Mouse (Mus musculus): ENCODE measurements around the gene Gm44805. TPM values are rescaled to one million over a fixed set of nuclear protein-coding genes. Genes with fewer than 3 reads are reported as not detected.
"Not testable (repeated sequence)": the region's sequence is repeated elsewhere in the genome, so short reads cannot be mapped to it uniquely, and the experiment has no call there.

The Gm44805 gene
- polyA plus RNA-seq, 1 experiment from 2014 or later, result not detected

DNA sequence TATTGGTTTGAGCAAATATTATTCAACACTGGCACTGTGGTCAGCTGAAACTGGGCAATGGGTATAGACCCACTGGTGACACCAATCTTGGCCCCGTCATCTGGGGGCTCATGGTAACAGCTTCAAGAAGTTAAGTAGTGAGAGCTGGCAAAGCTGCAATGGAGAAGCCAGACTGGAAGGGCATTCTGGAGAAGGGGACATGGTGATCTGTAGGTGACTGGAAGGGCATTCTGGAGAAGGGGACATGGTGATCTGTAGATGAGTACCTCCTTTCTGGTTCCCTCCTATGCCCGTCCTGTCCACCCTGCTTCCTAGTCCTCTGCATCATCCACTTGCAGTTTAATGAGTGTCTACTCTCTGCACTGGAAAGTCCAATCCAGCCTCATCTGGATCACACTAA, 7.4 kb upstream of the Gm44805 start:
- Histone ChIP-seq H3K27ac (ENCODE audit: low read depth, low read length) (no peak overlapping the region), H3K27me3 (ENCODE audit: control insufficient read depth, insufficient read depth, low read length) (no peaks in the 10 kb centered on the region), H3K9ac (ENCODE audit: low read depth, low read length) (no peak overlapping the region), H3K4me3 (ENCODE audit: low read depth, low read length) (no peak overlapping the region), H3K4me2 (no peak overlapping the region), H3K36me3 (ENCODE audit: control insufficient read depth, insufficient read depth, low read length) (no peaks in the 10 kb centered on the region), H3K4me1 (ENCODE audit: control insufficient read depth, insufficient read depth, low read length) (peaks cover 18% of the 10 kb centered on the region), H3K9me3 (replicated peaks; ENCODE audit: control insufficient read depth, low read length) (no peaks in the 10 kb centered on the region)
- no peak for ATAC-seq (replicated peaks; ENCODE audit: insufficient number of reproducible peaks, low FRiP score, low TSS enrichment)
- WGBS (ENCODE audit: insufficient replicate concordance), result 93% methylated on average over 2 of the region's 2 CpGs

- WGBS (ENCODE audit: insufficient replicate concordance), result 89% methylated on average over 10 of the region's 10 CpGs
- no peaks in the 10 kb centered on the region for H3K9me3 ChIP-seq (replicated peaks; ENCODE audit: control insufficient read depth, low read length)
- ATAC-seq (replicated peaks; ENCODE audit: insufficient number of reproducible peaks, low FRiP score, low TSS enrichment), result no peak
These were observed 6.9 kb upstream of the Gm44805 start for GRCm38 (mm10) chr7:19688101-19688500.

GRCm38 (mm10) chr7:19686927-19687583, 5.8 kb upstream of the Gm44805 start:
- 47% methylated on average over 8 of the region's 8 CpGs for WGBS (ENCODE audit: insufficient replicate concordance)
- not testable (repeated sequence) for H3K9me3 ChIP-seq (replicated peaks; ENCODE audit: control insufficient read depth, low read length); H3K36me3 ChIP-seq (ENCODE audit: control insufficient read depth, insufficient read depth, low read length); H3K4me2 ChIP-seq; H3K4me1 ChIP-seq (ENCODE audit: control insufficient read depth, insufficient read depth, low read length); H3K27me3 ChIP-seq (ENCODE audit: control insufficient read depth, insufficient read depth, low read length); H3K27ac ChIP-seq (ENCODE audit: low read depth, low read length); ATAC-seq (replicated peaks; ENCODE audit: insufficient number of reproducible peaks, low FRiP score, low TSS enrichment); H3K9ac ChIP-seq (ENCODE audit: low read depth, low read length); H3K4me3 ChIP-seq (ENCODE audit: low read depth, low read length)

More at GRCm38 (mm10) chr7:19688101-19688500, 6.9 kb upstream of the Gm44805 start:
- H3K27me3 ChIP-seq (ENCODE audit: control insufficient read depth, insufficient read depth, low read length), result no peaks in the 10 kb centered on the region
- H3K36me3 ChIP-seq (ENCODE audit: control insufficient read depth, insufficient read depth, low read length), result no peaks in the 10 kb centered on the region
- no peak overlapping the region for H3K4me2 ChIP-seq
- H3K9ac ChIP-seq (ENCODE audit: low read depth, low read length), result no peak overlapping the region
- no peak overlapping the region for H3K27ac ChIP-seq (ENCODE audit: low read depth, low read length)
- peaks cover 13% of the 10 kb centered on the region for H3K4me1 ChIP-seq (ENCODE audit: control insufficient read depth, insufficient read depth, low read length)
- no peak overlapping the region for H3K4me3 ChIP-seq (ENCODE audit: low read depth, low read length)

GRCm38 (mm10) chr7:19686521-19686920, 5.3 kb upstream of the Gm44805 start:
- Histone ChIP-seq H3K9me3 (replicated peaks; ENCODE audit: control insufficient read depth, low read length) (no peaks in the 10 kb centered on the region), H3K4me2 (no peak overlapping the region), H3K27me3 (ENCODE audit: control insufficient read depth, insufficient read depth, low read length) (no peaks in the 10 kb centered on the region), H3K4me3 (ENCODE audit: low read depth, low read length) (no peak overlapping the region), H3K4me1 (ENCODE audit: control insufficient read depth, insufficient read depth, low read length) (no peaks in the 10 kb centered on the region), H3K27ac (ENCODE audit: low read depth, low read length) (no peak overlapping the region), H3K9ac (ENCODE audit: low read depth, low read length) (no peak overlapping the region), H3K36me3 (ENCODE audit: control insufficient read depth, insufficient read depth, low read length) (no peaks in the 10 kb centered on the region)
- no peak for ATAC-seq (replicated peaks; ENCODE audit: insufficient number of reproducible peaks, low FRiP score, low TSS enrichment)
- 83% methylated on average over 6 of the region's 6 CpGs for WGBS (ENCODE audit: insufficient replicate concordance)

DNA sequence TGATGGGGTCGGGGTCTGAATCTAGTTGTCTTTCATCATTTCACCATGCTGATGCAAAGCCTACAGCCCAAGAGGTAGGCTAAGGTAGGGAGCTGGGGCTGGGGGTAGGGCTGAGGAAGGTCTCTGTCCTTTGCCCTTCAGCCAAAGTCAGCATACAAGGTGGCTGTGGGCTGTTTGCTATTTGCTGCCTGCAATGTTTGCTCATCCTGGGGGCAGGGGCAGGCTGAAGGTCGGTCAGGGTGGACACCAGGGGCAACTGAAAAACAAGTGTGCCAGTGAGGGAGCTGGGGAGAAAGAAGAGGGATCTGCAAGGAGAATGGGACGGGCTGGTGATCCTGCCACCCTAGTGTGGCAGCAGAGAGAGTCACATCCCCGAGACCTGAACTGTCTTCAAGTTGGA, 4.2 kb upstream of the Gm44805 start:
- H3K36me3 ChIP-seq (ENCODE audit: control insufficient read depth, insufficient read depth, low read length), result no peaks in the 10 kb centered on the region
- ATAC-seq (replicated peaks; ENCODE audit: insufficient number of reproducible peaks, low FRiP score, low TSS enrichment), result no peak
- H3K9me3 ChIP-seq (replicated peaks; ENCODE audit: control insufficient read depth, low read length), result no peaks in the 10 kb centered on the region
- 0 out of 2 replicates have a peak, but pooled peaks cover 3% of the 10 kb centered on the region for H3K4me1 ChIP-seq (ENCODE audit: control insufficient read depth, insufficient read depth, low read length)
- H3K27me3 ChIP-seq (ENCODE audit: control insufficient read depth, insufficient read depth, low read length), result no peaks in the 10 kb centered on the region
- no peak overlapping the region for H3K27ac ChIP-seq (ENCODE audit: low read depth, low read length)
- H3K4me3 ChIP-seq (ENCODE audit: low read depth, low read length), result no peak overlapping the region
- H3K4me2 ChIP-seq, result no peak overlapping the region
- 63% methylated on average over 4 of the region's 4 CpGs for WGBS (ENCODE audit: insufficient replicate concordance)
- no peak overlapping the region; the same call in 1 of the 2 replicates for H3K9ac ChIP-seq (ENCODE audit: low read depth, low read length)

- no peak for ATAC-seq (replicated peaks; ENCODE audit: insufficient number of reproducible peaks, low FRiP score, low TSS enrichment)
- Histone ChIP-seq H3K9me3 (replicated peaks; ENCODE audit: control insufficient read depth, low read length) (no peaks in the 10 kb centered on the region), H3K4me1 (ENCODE audit: control insufficient read depth, insufficient read depth, low read length) (0 out of 2 replicates have a peak, but pooled peaks cover 3% of the 10 kb centered on the region), H3K27ac (ENCODE audit: low read depth, low read length) (no peak overlapping the region), H3K9ac (ENCODE audit: low read depth, low read length) (no peak overlapping the region), H3K4me3 (ENCODE audit: low read depth, low read length) (no peak overlapping the region), H3K27me3 (ENCODE audit: control insufficient read depth, insufficient read depth, low read length) (no peaks in the 10 kb centered on the region), H3K36me3 (ENCODE audit: control insufficient read depth, insufficient read depth, low read length) (no peaks in the 10 kb centered on the region), H3K4me2 (no peak overlapping the region)
- 82% methylated on average over 6 of the region's 6 CpGs for WGBS (ENCODE audit: insufficient replicate concordance)
These were observed 2.6 kb upstream of the Gm44805 start for GRCm38 (mm10) chr7:19683771-19684201.

- Histone ChIP-seq H3K27ac (ENCODE audit: low read depth, low read length) (no peak overlapping the region), H3K4me1 (ENCODE audit: control insufficient read depth, insufficient read depth, low read length) (0 out of 2 replicates have a peak, but pooled peaks cover 3% of the 10 kb centered on the region), H3K4me2 (no peak overlapping the region), H3K9ac (ENCODE audit: low read depth, low read length) (no peak overlapping the region), H3K9me3 (replicated peaks; ENCODE audit: control insufficient read depth, low read length) (no peaks in the 10 kb centered on the region), H3K4me3 (ENCODE audit: low read depth, low read length) (no peak overlapping the region), H3K36me3 (ENCODE audit: control insufficient read depth, insufficient read depth, low read length) (no peaks in the 10 kb centered on the region), H3K27me3 (ENCODE audit: control insufficient read depth, insufficient read depth, low read length) (no peaks in the 10 kb centered on the region)
- WGBS (ENCODE audit: insufficient replicate concordance), result 71% methylated on average over 3 of the region's 3 CpGs
- no peak for ATAC-seq (replicated peaks; ENCODE audit: insufficient number of reproducible peaks, low FRiP score, low TSS enrichment)
These were observed 1.8 kb upstream of the Gm44805 start for GRCm38 (mm10) chr7:19682979-19683378.

GRCm38 (mm10) chr7:19680702-19681101, 521 bp downstream of the Gm44805 start:
- Histone ChIP-seq H3K4me3 (ENCODE audit: low read depth, low read length) (no peak overlapping the region), H3K27ac (ENCODE audit: low read depth, low read length) (no peak overlapping the region), H3K9ac (ENCODE audit: low read depth, low read length) (no peak overlapping the region), H3K4me1 (ENCODE audit: control insufficient read depth, insufficient read depth, low read length) (0 out of 2 replicates have a peak, but pooled peaks cover 3% of the 10 kb centered on the region), H3K27me3 (ENCODE audit: control insufficient read depth, insufficient read depth, low read length) (no peaks in the 10 kb centered on the region), H3K9me3 (replicated peaks; ENCODE audit: control insufficient read depth, low read length) (no peaks in the 10 kb centered on the region), H3K36me3 (ENCODE audit: control insufficient read depth, insufficient read depth, low read length) (no peaks in the 10 kb centered on the region), H3K4me2 (no peak overlapping the region)
- no peak for ATAC-seq (replicated peaks; ENCODE audit: insufficient number of reproducible peaks, low FRiP score, low TSS enrichment)
- 88% methylated on average over 2 of the region's 2 CpGs for WGBS (ENCODE audit: insufficient replicate concordance)

DNA sequence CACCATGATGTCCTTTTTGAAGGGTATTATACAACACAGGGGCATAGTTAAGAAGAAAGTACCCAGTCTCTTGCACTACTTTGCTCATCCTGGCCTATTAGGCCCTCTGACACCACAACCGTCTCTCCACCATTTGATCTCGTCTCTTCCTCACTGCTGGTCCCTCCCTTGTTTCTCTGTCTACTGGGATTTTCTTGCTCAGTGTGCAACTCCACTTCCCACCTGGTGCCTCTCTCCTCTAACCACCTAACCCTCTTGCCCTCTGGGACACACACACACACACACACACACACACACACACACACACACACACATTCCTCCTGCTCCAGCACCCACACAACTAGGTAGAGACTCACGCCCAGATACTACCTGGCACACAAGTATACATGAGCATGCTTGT, 2.3 kb downstream of the Gm44805 start:
- Histone ChIP-seq H3K9ac (ENCODE audit: low read depth, low read length) (no peak overlapping the region), H3K4me3 (ENCODE audit: low read depth, low read length) (no peak overlapping the region), H3K4me1 (ENCODE audit: control insufficient read depth, insufficient read depth, low read length) (0 out of 2 replicates have a peak, but pooled peaks cover 3% of the 10 kb centered on the region), H3K27me3 (ENCODE audit: control insufficient read depth, insufficient read depth, low read length) (no peaks in the 10 kb centered on the region), H3K36me3 (ENCODE audit: control insufficient read depth, insufficient read depth, low read length) (no peaks in the 10 kb centered on the region), H3K4me2 (no peak overlapping the region), H3K27ac (ENCODE audit: low read depth, low read length) (no peak overlapping the region), H3K9me3 (replicated peaks; ENCODE audit: control insufficient read depth, low read length) (no peaks in the 10 kb centered on the region)
- ATAC-seq (replicated peaks; ENCODE audit: insufficient number of reproducible peaks, low FRiP score, low TSS enrichment), result no peak
- WGBS (ENCODE audit: insufficient replicate concordance), result 79% methylated on average over 3 of the region's 3 CpGs

All from heart, embryonic 11.5 days (tissue).